Mouse (Mus musculus) cerebellum, adult 2 months (tissue): ENCODE measurements around the gene Shisal2b.
"Not testable (repeated sequence)": the region's sequence is repeated elsewhere in the genome, so short reads cannot be mapped to it uniquely, and the experiment has no call there.

Experiments
- CTCF ChIP-seq: fragments of 200-500 bp; IDR thresholded peaks from 2 replicates; pipeline ENCODE4 v1.5.1; 2011; ENCODE audit warnings: low read depth, mild to moderate bottlenecking, control low read depth, low read length, moderate library complexity, borderline replicate concordance; ENCODE audit not compliant: insufficient read depth
- POLR2A ChIP-seq: fragments of 200-500 bp; IDR thresholded peaks from 2 replicates; pipeline ENCODE4 v1.6.1; 2011; ENCODE audit warnings: low read length, control low read depth, borderline replicate concordance; ENCODE audit not compliant: insufficient read depth

DNA sequence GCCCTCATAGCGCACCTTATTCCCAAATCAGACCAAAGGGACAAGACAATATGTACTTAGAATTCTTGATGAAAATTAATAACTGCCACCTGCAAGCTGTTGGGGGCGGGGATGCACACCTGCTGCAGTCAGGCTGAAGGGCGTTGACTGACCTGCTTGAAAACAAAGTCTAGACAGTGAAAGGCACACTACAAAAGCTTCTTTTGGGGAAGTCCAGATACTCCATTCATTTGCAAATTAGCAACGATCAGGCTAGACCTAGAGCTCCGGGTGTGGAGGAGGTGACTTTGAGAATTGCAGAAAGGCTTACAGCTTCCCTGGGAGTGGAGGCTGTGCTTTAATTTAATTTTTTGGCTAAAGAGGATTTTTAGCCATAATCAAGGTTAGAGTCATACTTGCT is 47.9 kb upstream of the Shisal2b start:
- not testable (repeated sequence) for TF ChIP-seq CTCF, POLR2A
